Mouse (Mus musculus) small intestine, adult 2 months (tissue): ENCODE measurements around the gene Mdga1.

Experiments
- CTCF ChIP-seq: fragments of 200-500 bp; IDR thresholded peaks from 2 replicates; pipeline ENCODE4 v1.5.1; 2012; ENCODE audit warnings: low read depth, mild to moderate bottlenecking, control low read depth, inconsistent platforms, low read length, moderate library complexity, mixed read lengths; ENCODE audit not compliant: insufficient replicate concordance, insufficient read length; ENCODE audit errors: extremely low read depth
- POLR2A ChIP-seq: fragments of 200-500 bp; IDR thresholded peaks from 2 replicates; pipeline ENCODE4 v1.6.1; 2012; ENCODE audit warnings: low read depth, mild to moderate bottlenecking, control low read depth, inconsistent platforms, low read length, moderate library complexity

DNA sequence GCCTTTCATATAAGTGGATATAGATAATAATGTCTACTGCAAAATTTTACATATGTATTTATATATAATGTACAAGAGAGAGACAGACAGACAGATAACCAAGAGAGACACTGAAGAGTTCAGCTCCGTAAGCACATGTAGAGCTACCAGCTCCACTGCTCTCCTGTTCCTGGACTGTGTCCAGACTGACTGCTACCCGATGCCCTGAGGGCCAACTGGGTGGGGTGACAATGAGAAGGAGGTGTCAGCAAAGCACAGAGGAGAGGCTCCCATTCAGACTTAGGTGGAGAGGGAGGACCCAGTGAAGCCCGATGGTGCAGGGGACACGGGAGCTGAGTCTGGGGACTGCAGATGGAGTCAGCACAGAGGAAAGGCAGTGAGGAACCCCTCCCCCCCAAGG, 9.1 kb upstream of the Mdga1 start:
- TF ChIP-seq CTCF (no peak), POLR2A (no peak; the same call in 1 of the 2 replicates)
